Mouse (Mus musculus) kidney, postnatal 25 days (tissue): ENCODE data around the gene Coq9.
"Not testable (repeated sequence)": the region's sequence is repeated elsewhere in the genome, so short reads cannot be mapped to it uniquely, and the experiment has no call there.

ENCODE experiments used
- DNase-seq, 2 experiments: peaks; one replicate each; pipeline ENCODE4 v3.0.0; 2021; ENCODE audit warnings: mixed read lengths in 2 of 2

Coq9 gene

DNA sequence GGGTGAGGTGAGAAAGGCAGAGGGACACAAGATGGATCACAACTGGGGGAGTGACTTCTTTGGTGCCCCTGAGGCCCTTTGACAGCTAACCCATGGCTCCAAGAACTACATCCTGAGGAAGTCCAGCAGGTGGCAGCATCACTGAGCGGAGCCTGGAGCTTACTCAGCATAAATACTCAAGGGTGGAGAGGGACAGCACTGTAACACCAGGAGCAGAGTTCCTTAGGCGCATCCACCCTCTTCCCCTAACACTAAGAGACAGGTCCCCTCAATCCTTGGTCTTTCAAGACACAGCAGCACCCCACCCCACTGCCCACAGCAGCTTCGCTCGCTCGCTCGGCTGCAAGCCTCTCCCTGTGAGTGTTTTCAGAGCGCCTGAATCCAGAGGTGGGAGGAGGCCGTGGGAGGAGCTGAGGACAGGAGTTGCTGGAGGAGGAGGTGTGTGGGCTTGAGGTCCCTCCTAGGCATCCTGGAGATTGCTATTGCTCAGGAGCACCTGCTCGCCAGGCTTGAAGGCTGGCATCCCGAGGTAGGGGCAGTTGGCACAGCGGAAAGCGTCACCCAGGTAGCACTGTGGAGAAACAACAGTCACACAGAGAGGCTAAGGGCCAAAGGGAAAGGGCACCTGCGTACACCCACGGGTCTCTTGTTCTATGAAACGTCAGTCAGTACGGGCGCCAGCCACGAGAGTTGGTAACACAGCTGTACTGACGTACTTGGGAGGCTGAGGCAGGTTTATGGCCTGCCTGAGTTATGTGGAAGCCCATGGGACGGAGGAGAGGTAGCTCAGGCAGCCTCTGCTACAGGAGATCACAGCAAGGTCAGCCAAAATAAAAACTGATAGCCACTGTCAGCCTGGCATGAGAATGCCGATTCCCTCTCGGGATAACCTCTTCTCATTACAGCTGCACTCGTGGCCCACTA lies 15.2 kb upstream of the Coq9 start:
- peak; percentile 77 to 81 for DNase-seq

DNA sequence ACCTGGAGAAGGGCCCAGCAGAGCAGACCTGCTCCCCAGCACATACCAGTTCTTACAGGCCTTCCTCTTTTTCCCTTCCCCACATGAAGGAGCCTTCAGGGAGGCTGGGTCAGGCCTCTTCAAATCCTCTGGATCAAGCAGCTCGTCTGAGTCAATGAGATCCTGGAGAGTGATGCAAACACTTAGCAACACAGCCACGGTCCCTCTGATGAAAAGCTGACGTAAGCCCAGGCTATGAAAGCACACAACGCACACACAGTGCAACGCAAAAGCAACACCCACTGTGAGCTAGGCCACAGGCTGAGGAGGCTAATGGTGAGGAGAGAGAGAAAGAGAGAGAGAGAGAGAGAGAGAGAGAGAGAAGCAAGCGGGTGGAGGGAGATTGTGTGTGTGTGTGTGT lies 13.0 kb upstream of the Coq9 start:
- DNase-seq = no peak

DNA sequence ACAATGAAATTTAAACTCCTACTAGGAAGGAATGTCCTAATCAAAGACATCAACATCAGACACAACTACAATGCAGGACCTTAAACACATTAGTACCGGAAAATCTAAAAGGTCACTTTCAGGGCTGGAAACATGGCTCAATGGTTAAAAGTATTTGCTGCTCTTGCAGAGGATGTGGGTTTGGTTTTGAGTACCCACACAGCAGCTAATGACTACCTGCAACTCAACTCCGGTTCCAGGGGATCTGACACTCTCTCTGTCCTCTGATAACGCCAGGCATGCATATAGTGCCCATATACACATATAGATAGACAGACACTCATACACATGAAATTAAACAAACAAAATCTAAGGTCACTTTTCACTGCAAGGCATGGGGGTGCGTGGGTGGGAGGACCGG lies 11.9 kb upstream of the Coq9 start:
- no peak for DNase-seq

DNA sequence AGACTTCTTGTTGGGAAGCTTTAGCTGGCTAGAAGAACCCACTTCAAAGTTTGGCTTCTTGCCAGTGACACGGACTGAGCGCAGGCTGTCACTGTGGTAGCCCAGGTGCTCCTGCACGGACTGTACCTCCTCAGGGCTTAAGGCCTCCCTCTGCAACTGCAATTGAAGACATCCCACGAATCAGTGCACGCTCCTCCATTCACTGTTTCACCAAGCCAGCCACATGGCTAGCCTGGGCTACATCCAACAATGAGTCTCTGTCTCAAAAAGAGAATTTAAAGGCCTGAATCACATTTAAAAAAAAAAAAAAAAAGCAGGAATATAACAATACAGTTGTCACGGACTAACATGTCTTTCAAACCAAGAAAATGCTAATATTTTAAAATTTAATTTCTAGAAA lies 9.8 kb upstream of the Coq9 start:
- no peak for DNase-seq

DNA sequence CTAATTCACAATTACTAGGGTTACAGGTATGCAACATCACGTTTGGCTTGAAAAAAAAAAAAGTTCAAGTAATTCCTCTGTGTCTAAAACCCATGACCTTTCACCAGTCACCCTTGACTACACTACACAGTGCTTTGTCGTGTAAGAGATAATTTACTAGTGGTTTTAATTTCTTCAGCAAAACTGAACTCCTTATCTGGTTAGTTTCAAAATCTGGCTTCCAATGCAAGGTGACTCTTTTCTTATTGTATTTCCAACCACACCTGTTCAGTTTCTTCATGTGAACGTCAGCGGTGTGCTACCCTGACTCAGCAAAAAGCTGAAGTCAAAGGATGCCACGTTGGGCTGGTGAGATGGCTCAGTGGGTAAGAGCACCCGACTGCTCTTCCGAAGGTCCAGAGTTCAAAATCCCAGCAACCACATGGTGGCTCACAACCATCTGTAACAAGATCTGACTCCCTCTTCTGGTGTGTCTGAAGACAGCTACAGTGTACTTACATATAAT lies 4.2 kb upstream of the Coq9 start:
- DNase-seq = not testable (repeated sequence)

DNA sequence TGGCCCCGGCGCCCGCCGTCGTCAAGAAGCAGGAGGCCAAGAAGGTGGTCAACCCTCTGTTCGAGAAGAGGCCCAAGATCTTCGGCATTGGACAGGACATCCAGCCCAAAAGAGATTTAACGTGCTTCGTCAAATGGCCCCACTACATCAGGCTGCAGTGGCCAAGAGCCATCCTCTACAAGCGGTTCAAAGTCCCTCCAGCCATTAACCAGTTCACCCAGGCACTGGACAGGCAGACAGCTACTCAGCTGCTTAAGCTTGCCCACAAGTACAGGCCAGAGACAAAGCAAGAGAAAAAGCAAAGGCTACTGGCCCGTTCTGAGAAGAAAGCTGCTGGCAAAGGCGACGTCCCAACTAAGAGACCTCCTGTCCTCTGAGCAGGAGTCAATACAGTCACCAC lies 2.4 kb upstream of the Coq9 start:
- not testable (repeated sequence) for DNase-seq

DNA sequence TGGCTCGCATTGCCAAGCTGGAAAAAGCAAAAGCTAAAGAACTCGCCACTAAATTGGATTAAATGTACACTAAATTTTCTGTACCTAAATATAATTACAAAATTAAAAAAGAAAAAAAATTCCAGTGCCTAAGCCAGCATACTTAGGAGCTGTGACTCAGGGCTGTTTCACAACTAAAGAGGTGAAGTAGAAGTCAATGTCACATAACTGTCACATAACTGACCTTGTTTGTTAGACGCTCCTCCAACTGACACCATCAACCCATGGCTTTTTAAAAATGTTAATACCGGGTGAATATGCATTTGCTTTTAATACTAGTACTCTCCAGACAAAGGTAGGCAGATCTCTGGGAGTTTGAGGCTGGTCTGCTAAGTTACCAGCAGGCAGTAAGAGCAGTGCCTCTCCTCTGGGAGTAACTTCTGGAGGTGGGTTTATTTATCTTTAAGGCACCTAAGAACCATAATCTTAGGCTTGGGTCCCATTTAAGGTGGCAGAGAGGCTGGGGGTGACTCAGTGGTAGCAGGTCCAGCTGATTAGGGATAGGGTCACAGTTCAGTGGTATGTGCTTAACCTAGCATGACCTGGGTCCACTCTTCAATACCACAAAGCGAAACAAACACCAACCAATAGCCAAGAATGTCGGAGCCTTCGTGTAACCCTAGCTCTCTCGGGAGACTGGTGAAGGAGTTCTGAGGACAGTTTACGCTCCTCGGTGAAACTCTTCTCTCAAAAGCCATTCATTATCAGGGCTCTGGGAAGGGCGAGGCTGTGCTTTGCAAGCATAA lies 1.5 kb upstream of the Coq9 start:
- DNase-seq = no peak

DNA sequence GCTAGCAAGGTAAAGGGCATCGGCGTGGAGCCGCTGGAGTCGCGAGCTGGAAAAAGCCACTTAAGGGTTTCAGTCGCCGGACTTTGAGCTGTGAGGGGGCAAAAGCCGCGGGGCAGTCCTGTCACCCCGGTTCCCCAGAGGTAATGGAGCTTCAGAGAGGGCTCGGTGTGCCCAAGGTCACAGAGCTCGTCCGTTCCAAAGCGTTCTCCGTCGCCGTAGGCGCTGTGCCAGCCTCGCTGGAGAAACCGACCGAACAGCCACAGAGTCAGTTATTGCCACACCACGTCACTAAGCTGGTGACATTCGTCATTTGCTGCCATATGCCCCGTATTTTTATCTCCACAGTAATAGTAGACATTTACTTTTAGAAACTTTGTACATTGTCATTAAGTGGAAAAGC lies 479 bp downstream of the Coq9 start:
- peak; percentile 85 to 90 for DNase-seq

DNA sequence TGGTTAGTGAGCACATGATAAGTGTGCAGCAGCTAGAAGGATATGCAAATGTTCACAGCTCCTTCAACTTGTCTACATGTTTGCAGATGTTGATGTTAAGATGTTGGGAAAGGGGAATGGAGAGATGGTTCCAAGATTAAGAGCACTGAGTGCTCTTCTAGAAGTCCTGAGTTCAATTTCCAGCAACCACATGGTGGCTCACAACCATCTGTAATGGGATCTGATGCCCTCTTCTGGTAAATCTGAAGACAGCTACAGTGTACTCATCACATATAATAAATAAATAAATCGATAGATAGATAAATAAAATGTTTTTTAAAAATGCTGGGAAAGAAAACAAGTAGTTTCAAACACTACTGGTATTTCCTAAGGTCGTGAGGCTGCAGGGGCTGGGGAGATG lies 3.1 kb downstream of the Coq9 start:
- no peak for DNase-seq

DNA sequence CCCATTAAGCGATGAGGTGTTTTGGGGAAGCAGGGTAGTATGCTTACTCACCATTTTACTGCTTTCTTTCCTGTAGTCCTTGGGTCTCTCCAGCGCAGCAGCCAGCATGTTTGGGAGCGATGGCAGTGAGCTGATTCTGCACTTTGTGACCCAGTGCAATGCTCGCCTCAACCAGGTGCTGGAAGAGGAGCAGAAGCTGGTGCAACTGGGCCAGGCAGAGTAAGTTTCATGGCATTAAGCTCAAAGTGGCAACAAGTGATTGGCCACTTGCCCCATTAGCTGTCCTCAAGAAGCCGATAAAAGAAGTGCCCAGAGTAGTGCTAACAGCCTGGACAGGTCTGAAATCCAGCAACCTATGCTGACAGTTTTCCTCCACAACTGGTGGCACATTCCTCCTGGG lies 11.9 kb downstream of the Coq9 start:
- no peak for DNase-seq

DNA sequence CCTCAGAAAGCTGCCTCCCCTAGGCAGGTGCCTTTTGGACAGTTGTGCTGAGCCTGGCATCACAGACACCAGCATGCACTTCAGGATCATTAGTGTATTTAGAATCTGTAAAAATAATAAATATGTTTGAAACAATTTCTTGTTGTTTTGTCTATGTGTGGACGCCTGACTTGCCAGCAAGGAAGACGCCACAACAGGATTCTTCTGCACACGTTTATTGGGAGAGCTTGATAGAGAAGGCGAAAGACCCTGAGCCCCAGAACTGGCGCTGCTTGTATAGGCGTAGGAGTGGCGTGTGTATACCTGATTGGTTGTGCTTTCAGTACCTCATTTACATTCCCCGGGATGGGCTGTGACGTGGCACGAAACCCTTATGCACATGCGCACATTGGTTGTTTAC lies 16.6 kb downstream of the Coq9 start:
- DNase-seq = peak in 1 of 2 experiments; percentile 16

DNA sequence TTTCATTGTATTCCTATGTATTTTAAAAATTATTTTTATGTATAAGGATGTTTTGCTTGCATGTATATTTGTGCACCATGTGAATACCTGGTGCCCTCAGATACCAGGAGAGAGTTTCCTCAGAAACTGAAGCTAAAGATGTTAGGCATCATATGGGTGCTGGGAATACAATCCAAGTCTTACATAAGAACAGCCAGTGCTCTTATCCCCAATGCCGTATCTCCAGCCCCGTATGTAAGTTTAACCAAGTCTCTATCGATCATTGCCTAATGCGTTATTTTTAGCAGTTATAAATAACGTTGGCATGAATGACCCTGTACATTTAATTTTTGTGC lies 18.9 kb downstream of the Coq9 start:
- DNase-seq = no peak

DNA sequence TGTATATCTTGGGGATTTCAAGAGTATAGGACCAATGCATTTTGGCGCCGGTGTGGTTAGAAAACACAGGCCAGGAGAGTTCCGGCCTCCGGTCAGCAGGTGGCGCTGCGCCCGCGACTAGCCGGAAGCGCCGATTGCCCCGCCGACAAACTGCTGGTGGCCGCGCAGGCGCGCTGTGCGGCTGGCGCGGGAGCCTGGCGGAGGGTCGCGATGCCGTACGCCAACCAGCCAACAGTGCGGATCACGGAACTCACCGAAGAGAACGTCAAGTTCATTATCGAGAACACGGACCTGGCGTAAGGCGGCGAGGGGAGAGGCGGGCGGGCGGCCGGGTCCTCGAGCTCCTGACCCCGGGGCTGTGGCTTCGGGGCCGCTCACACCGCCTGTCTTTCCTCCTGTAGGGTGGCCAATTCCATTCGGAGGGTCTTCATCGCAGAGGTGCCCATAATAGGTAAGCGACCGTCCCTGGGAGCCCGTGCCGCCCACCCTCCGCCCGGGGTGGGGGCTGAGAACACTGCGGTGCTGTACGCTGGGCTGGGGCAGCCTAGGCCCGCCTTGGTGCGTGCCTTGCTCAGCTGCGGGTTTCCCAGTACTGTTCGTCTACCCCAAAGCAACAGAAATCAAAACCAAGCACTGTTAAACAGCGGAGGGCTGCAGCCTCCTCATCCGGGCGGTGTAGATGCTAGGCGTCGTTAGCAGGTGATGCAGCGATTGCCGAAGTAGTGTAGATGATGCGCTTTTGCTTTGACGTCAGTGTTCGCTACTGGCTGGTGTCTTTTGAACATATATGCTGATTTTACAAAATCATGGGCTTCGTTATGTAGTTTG lies 19.4 kb downstream of the Coq9 start, which contains the start of gene Polr2c:
Gene Polr2c, plus strand, starts transcription at position 105 of the 828 bp plus-strand sequence.
- peak; percentile 91 to 92 for DNase-seq

DNA sequence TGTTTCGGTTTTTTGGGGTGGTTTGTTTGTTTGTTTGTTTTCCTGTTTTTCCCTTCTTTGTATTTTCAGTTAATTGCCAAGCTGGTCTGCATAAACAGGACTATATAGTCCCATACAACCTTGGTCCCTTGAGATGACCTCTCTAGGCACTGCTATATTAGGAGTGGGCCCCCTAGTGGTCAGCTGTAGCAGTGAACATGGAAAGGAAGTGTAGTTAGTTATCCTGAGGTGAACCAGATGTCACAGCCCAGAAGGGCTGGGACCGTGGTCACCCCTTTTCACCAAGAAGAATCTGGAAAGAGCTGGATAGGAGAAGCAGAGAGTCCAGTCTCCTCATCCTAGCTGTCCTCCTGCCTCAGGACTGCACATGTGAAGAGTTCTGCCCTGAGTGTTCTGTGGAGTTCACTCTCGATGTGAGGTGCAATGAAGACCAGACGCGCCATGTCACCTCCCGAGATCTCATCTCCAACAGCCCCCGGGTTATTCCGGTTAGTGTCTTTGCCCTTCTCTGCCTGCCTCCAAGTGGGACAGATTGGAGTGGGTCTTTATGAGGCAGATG lies 23.3 kb downstream of the Coq9 start:
- peak; percentile 85 to 88 for DNase-seq

DNA sequence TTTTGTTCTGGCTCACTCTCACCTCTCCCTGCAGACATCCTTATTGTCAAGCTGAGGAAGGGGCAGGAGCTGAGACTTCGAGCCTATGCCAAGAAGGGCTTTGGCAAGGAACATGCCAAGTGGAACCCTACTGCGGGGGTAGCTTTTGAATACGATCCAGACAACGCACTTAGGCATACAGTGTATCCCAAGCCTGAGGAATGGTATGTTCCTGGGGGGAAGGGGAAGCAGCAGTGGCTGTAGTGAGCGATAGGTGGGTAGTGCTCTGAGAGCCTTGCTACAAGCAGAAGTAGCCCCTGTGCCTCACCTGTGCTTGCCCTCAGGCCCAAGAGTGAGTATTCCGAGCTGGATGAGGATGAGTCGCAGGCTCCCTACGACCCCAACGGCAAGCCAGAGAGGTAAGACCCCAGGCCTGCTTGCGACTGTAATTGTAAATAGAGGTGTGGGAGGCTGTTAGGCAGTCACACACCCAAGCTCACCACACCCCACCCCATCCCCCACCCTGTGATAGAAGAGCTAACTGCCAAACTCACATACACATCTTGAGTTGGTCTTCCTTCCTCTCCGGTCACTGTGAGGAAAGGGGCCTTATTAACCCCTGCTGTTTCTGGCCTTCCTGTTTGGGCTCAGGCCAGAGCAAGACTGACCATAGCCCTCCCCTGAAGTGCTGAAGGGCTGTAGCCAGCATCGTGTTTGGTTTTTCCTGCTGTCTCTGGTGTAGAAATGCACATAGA lies 24.5 kb downstream of the Coq9 start:
- DNase-seq = peak in 1 of 2 experiments; percentile 48

DNA sequence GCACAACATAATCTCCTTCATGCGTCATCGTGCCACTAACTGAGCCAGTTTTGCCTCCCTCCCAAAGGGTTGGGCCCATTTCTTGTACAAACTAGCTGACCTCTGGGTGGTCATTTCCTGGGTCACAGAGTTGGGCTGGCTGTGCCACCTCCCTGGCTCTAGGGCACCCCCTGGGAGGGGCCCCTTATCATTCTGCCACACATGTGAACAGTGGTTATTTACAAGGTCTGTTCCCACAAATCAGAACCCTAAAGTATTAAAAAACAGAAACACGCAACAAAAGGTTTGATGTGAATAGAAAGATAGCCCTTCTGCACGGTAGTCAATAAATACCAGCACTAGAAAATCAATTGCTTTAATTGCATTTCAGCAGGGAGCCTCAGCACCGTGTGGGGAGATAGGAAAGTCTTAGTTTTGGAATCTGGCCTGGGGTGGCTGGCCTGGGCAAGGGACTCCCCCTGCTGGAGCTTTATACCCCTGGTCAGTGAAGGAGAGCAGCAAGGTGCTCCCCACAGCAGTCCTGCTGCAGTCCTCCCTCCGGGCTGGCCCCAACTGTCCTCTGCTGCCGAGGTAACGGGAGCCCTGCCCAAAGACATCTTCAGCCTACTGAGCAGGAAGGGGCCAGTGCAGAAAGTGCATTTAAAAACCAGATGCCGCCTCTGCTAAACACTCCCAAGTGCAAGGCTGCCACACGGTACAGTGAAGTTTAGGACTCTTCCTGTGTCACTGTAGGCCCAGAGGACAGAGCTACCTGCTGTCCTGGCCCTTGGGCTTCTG lies 26.0 kb downstream of the Coq9 start:
- DNase-seq = peak in 1 of 2 experiments; percentile 36

DNA sequence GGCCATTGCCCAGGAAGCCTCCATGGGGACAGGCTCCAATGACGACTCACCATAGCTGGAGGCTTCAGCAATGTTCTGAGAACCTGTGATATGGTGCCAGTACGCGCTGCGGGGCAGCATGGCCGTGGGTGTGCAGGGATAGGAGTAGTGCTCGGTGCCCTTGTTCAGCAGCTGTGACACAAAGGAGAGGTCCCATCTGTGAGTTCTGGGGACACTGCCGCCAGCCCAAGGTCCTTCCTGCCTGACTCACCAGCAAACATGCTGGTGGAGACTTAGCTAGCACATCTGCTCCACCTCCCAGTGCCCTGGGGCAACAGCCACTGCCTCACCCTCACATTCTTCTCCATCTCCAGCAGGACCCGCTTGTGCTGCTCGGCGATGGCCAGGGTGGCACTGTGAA lies 27.2 kb downstream of the Coq9 start:
- DNase-seq = peak in 1 of 2 experiments; percentile 32

DNA sequence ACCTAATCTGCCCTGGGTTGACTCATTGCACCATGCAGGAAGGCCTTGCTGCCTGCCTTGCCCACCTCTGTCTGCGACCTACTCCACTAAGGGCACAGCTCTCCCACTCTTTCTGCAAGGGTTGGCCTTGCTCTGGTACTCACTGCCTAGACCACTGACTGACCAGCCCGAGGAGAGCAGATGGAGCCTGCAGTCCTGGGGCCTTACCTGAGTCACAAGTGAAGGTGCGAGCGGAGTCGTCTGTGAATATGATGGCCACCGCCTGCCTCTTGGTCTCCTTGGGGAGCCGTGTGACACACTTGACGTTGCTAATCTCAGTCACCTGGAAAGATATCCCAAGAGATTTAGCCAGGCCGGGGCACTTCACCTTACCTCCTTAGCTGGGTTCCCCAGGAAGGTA lies 28.8 kb downstream of the Coq9 start:
- DNase-seq = peak in 1 of 2 experiments; percentile 36

DNA sequence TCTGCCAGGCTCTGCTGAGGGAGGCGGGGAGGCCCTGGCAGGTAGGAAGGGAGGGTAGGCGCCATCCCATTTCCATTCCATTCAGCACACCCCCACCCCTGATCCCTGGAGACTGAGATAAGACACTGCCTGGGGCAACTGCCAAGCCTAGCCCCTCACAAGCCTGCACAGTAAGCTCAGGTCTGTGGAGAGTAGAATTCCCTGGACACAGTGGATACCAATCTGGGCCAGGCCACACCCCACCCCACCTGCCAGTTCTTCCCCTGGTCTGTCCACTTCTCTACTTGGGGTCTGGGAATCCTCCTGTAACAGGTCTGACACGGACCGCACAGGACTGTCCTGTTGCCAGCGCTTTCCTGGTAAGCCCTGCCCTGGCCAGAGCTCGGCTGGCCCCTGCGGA lies 31.0 kb downstream of the Coq9 start:
- no peak for DNase-seq

DNA sequence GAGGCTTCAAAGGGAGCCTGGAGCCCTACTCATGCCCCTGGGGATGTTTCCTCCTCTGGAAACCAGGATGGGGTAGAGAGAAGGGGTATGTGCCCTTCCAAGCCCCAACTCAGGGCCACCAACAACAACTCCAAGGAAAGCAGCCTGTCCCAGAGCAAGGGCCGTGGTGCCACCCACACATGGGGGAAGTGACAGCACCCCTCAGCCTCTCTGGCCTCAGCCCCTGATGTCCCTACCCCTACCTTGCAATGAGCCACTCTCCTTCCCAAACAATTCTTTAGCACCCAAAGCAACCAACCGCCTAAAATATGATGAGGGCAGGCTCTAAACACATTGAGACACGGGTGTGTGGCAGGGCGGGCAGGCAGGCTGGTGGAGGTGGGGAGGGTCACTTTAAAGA lies 31.9 kb downstream of the Coq9 start:
- no peak for DNase-seq
